Mouse (Mus musculus) olfactory bulb, adult 2 months (tissue): ENCODE data around the gene Parp8.

Experiments used
- CTCF ChIP-seq: fragments of 200-500 bp; IDR thresholded peaks from 2 replicates; pipeline ENCODE4 v1.5.1; 2012; ENCODE audit warnings: low read depth, mild to moderate bottlenecking, low read length, moderate library complexity; ENCODE audit not compliant: insufficient read depth
- POLR2A ChIP-seq: fragments of 200-500 bp; IDR thresholded peaks from 2 replicates; pipeline ENCODE4 v1.6.1; 2012; ENCODE audit warnings: mild to moderate bottlenecking, low read depth, low read length, moderate library complexity; ENCODE audit not compliant: insufficient read depth

DNA sequence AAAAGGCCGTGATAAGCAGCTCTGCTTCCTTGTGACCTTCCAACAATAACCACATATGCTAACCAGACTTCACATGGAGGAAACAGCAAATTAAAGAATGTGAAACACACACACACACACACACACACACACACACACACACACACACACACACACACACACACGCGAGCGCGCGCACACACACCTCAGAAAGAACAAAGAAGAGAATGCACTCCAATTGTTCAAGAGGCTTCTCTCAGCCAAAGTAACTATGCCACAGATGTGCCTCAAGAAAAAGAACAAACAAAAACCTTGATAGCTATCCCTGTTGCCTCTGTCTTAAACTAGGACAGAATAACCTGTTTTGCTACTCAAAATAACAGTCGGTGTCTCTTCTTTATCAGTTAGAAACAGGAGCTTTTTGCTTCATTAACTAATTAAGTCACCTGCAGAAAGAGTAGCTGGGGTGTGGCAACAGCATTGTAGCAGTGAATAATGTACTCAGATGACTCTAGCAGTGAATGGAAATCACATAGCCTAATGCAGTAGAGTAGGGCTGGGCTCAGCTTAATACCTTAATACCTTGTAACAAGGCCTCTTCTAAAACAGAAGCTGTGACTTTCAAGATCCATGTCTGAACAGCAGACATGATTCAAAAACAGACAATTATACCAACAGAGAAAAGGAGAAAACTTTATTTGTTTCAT lies 29.6 kb upstream of the Parp8 start:
- no peak for TF ChIP-seq CTCF
- no peak for TF ChIP-seq POLR2A
